Mouse (Mus musculus) CH12.LX (cell line): ENCODE measurements around the gene Hic1. TPM values are rescaled to one million over a fixed set of nuclear protein-coding genes. Genes with fewer than 3 reads are reported as not detected.
A peak's percentile ranks its signal among the peaks of the same experiment; 100 is the strongest.

Experiments used
- DNase-seq: peaks from one replicate; pipeline ENCODE4 v3.0.0-alpha.2; 2013; ENCODE audit errors: extremely low read depth
- H3K27ac ChIP-seq: 2 replicates; pipeline ENCODE4 v1.5.1; 2012; ENCODE audit warnings: low read depth, mild to moderate bottlenecking, control low read depth, moderate library complexity; ENCODE audit not compliant: insufficient read depth
- H3K27me3 ChIP-seq: replicated peaks from 2 replicates; pipeline ENCODE3; 2012; ENCODE audit warnings: inconsistent platforms
- H3K36me3 ChIP-seq, 2 experiments: replicated peaks in 1 of 2; 2 replicates each; pipeline versions ENCODE3 to v1.6.1; 2012; ENCODE audit warnings: inconsistent platforms in 1 of 2, low read length in 1 of 2, mild to moderate bottlenecking in 1 of 2, mixed read lengths in 1 of 2, moderate library complexity in 1 of 2; ENCODE audit not compliant: control insufficient read depth in 1 of 2, insufficient read depth in 1 of 2
- H3K4me1 ChIP-seq, 2 experiments: 2 replicates each; pipeline ENCODE4 v1.6.1; 2012; ENCODE audit warnings: inconsistent platforms in 1 of 2, moderate library complexity in 1 of 2; ENCODE audit not compliant: insufficient read depth in 2 of 2, control insufficient read depth in 1 of 2
- H3K4me2 ChIP-seq: 2 replicates; pipeline ENCODE4 v1.6.1; 2012; ENCODE audit warnings: low read depth, mild to moderate bottlenecking, control low read depth; ENCODE audit not compliant: poor library complexity, insufficient read depth, severe bottlenecking
- H3K4me3 ChIP-seq, 3 experiments: fragments of 150-350 bp in 1 of 3; sonication (generic) in 1 of 3; replicated peaks in 1 of 3; 2 replicates each; pipeline versions ENCODE3 to v1.5.1; 2011 to 2012; ENCODE audit warnings: low read depth in 2 of 3, low read length in 2 of 3, mild to moderate bottlenecking in 2 of 3, moderate library complexity in 2 of 3, control low read depth in 1 of 3, improper control_type of control experiment in 1 of 3, inconsistent platforms in 1 of 3, mixed read lengths in 1 of 3; ENCODE audit not compliant: poor library complexity in 1 of 3
- H3K79me2 ChIP-seq: replicated peaks from 2 replicates; pipeline ENCODE4 v1.6.1; 2012; ENCODE audit warnings: mild to moderate bottlenecking, moderate library complexity; ENCODE audit not compliant: control insufficient read depth, poor library complexity, insufficient read depth, severe bottlenecking; ENCODE audit errors: extremely low read depth
- H3K9ac ChIP-seq: 2 replicates; pipeline ENCODE4 v1.6.1; 2012; ENCODE audit warnings: low read depth, mild to moderate bottlenecking, control low read depth, moderate library complexity; ENCODE audit not compliant: insufficient read depth
- H3K9me3 ChIP-seq: replicated peaks from 2 replicates; pipeline ENCODE3; 2012; ENCODE audit warnings: low read length, inconsistent platforms, mixed read lengths
- CHD1 ChIP-seq: IDR thresholded peaks from 2 replicates; pipeline ENCODE4 v1.6.1; 2012; ENCODE audit warnings: low read depth, low read length, improper control_type of control experiment, inconsistent platforms
- CTCF ChIP-seq, 2 experiments: IDR thresholded peaks in 1 of 2; conservative IDR thresholded peaks in 1 of 2; 2 replicates each; pipeline ENCODE4 v1.5.1; 2011 to 2012; ENCODE audit warnings: low read depth in 2 of 2, low read length in 2 of 2, improper control_type of control experiment in 1 of 2, inconsistent platforms in 1 of 2, mild to moderate bottlenecking in 1 of 2, moderate library complexity in 1 of 2
- E2F4 ChIP-seq: IDR thresholded peaks from 2 replicates; pipeline ENCODE4 v1.6.1; 2011; ENCODE audit warnings: low read depth, low read length, improper control_type of control experiment; ENCODE audit not compliant: insufficient replicate concordance
- ELF1 ChIP-seq: IDR thresholded peaks from 2 replicates; pipeline ENCODE4 v1.6.1; 2014; ENCODE audit warnings: low read depth, mild to moderate bottlenecking, inconsistent platforms, low read length, improper control_type of control experiment
- EP300 ChIP-seq: IDR thresholded peaks from 2 replicates; pipeline ENCODE4 v1.6.1; 2011; ENCODE audit warnings: low read length, improper control_type of control experiment
- ETS1 ChIP-seq: conservative IDR thresholded peaks from 2 replicates; pipeline ENCODE4 v1.6.1; 2012; ENCODE audit warnings: low read depth, mild to moderate bottlenecking, inconsistent platforms, low read length, improper control_type of control experiment, moderate library complexity
- GABPA ChIP-seq: IDR thresholded peaks from 2 replicates; pipeline ENCODE4 v1.6.1; 2012; ENCODE audit warnings: low read depth, low read length, improper control_type of control experiment, inconsistent platforms; ENCODE audit not compliant: insufficient replicate concordance
- IRF4 ChIP-seq: IDR thresholded peaks from 2 replicates; pipeline ENCODE4 v1.6.1; 2014; ENCODE audit warnings: low read depth, mild to moderate bottlenecking, inconsistent platforms, low read length, improper control_type of control experiment
- JUN ChIP-seq: IDR thresholded peaks from 2 replicates; pipeline ENCODE4 v1.6.1; 2011; ENCODE audit warnings: low read depth, mild to moderate bottlenecking, low read length, improper control_type of control experiment, moderate library complexity; ENCODE audit not compliant: insufficient read depth
- JUND ChIP-seq: conservative IDR thresholded peaks from 2 replicates; pipeline ENCODE4 v1.6.1; 2011; ENCODE audit warnings: low read depth, low read length, improper control_type of control experiment
- KAT2A ChIP-seq: IDR thresholded peaks from 2 replicates; pipeline ENCODE4 v1.6.1; 2012; ENCODE audit warnings: low read length, improper control_type of control experiment, inconsistent platforms; ENCODE audit not compliant: insufficient replicate concordance
- MAFK ChIP-seq: IDR thresholded peaks from 2 replicates; pipeline ENCODE4 v1.6.1; 2011; ENCODE audit warnings: low read length, improper control_type of control experiment; ENCODE audit not compliant: insufficient replicate concordance
- MAZ ChIP-seq: IDR thresholded peaks from 2 replicates; pipeline ENCODE4 v1.6.1; 2012; ENCODE audit warnings: low read depth, mild to moderate bottlenecking, inconsistent platforms, low read length, improper control_type of control experiment, moderate library complexity
- MXI1 ChIP-seq: IDR thresholded peaks from 2 replicates; pipeline ENCODE4 v1.6.1; 2011; ENCODE audit warnings: mild to moderate bottlenecking, low read depth, low read length, improper control_type of control experiment
- MYC ChIP-seq: IDR thresholded peaks from 2 replicates; pipeline ENCODE4 v1.6.1; 2011; ENCODE audit warnings: low read depth, mild to moderate bottlenecking, improper control_type of control experiment, low read length
- NELFE ChIP-seq: IDR thresholded peaks from 2 replicates; pipeline ENCODE4 v1.6.1; 2011; ENCODE audit warnings: low read depth, low read length, improper control_type of control experiment
- PAX5 ChIP-seq: IDR thresholded peaks from 2 replicates; pipeline ENCODE4 v1.6.1; 2012; ENCODE audit warnings: low read length, inconsistent platforms, mixed read lengths
- POLR2AphosphoS2 ChIP-seq: IDR thresholded peaks from 2 replicates; pipeline ENCODE4 v1.6.1; 2011; ENCODE audit warnings: low read depth, low read length, improper control_type of control experiment
- RCOR1 ChIP-seq: conservative IDR thresholded peaks from 2 replicates; pipeline ENCODE4 v1.6.1; 2012; ENCODE audit warnings: low read depth, mild to moderate bottlenecking, inconsistent platforms, low read length, improper control_type of control experiment
- SIN3A ChIP-seq: IDR thresholded peaks from 2 replicates; pipeline ENCODE4 v1.6.1; 2012; ENCODE audit warnings: low read length, improper control_type of control experiment, inconsistent platforms
- SMC3 ChIP-seq: IDR thresholded peaks from 2 replicates; pipeline ENCODE4 v1.6.1; 2011; ENCODE audit warnings: low read depth, low read length, improper control_type of control experiment
- TBP ChIP-seq: conservative IDR thresholded peaks from 2 replicates; pipeline ENCODE4 v1.6.1; 2011; ENCODE audit warnings: low read depth, low read length, improper control_type of control experiment
- TCF12 ChIP-seq: IDR thresholded peaks from 2 replicates; pipeline ENCODE4 v1.6.1; 2014; ENCODE audit warnings: low read depth, mild to moderate bottlenecking, inconsistent platforms, low read length, improper control_type of control experiment
- USF1 ChIP-seq: IDR thresholded peaks from 2 replicates; pipeline ENCODE4 v1.6.1; 2014; ENCODE audit warnings: low read depth, mild to moderate bottlenecking, inconsistent platforms, low read length, improper control_type of control experiment
- ZC3H11A ChIP-seq: IDR thresholded peaks from 2 replicates; pipeline ENCODE4 v1.6.1; 2012; ENCODE audit warnings: low read depth, mild to moderate bottlenecking, inconsistent platforms, low read length, improper control_type of control experiment
- dilution Hi-C: fragments of 300-500 bp; cut with MboI; formaldehyde crosslinking; loops from 2 replicates; pipeline ENCODE4 v1.14.3; 2020; ENCODE audit warnings: low sequenced_read_pairs; ENCODE audit not compliant: extremely low pct_unique_long_range_greater_than_20kb, extremely low pct_ligation_motif_present
- in situ Hi-C: fragments of 300-500 bp; cut with MboI; formaldehyde crosslinking; loops from 3 replicates; pipeline ENCODE4 v1.14.3; 2019; ENCODE audit warnings: low sequenced_read_pairs, low pct_ligation_motif_present, low pct_unique_long_range_greater_than_20kb, mixed read lengths
- polyA plus RNA-seq: library from polyadenylated mRNA; unstranded; fragments of >175 nt; gene quantifications from 2 replicates; pipeline ENCODE4 v1.2.1, GENCODE M21; 2012; ENCODE audit warnings: low read depth; ENCODE audit not compliant: insufficient read length
- total RNA-seq, 2 experiments: library from RNA; depleted of rRNA; stranded (reverse); fragments of 300-350 nt in 1 of 2; fragments of >200 nt in 1 of 2; gene quantifications; 2 replicates each; pipeline ENCODE4 v1.2.3; 2012 to 2014

The Hic1 gene
- total and polyA plus RNA-seq, 3 experiments = 2.9 to 6.4 (median 5.7) TPM

- DNase-seq = no peak
- Histone ChIP-seq H3K36me3 (peaks cover 0 to 25% of the 10 kb centered on the region in 2 experiments), H3K9me3 (no peaks in the 10 kb centered on the region), H3K4me3 (no peak overlapping the region), H3K27me3 (no peaks in the 10 kb centered on the region), H3K9ac (no peak overlapping the region), H3K4me1 (peaks cover 10 to 15% of the 10 kb centered on the region in 2 experiments; a peak in 3 of 4 replicates), H3K4me2 (no peak overlapping the region), H3K79me2 (no peaks in the 10 kb centered on the region), H3K27ac (no peak overlapping the region)
- no peak for TF ChIP-seq MXI1
- no peak for TF ChIP-seq JUN
- no peak for TF ChIP-seq TCF12
- TF ChIP-seq SMC3 = no peak
- TF ChIP-seq IRF4 = no peak
- no peak for TF ChIP-seq KAT2A
- TF ChIP-seq POLR2AphosphoS2 = no peak
- TF ChIP-seq EP300 = no peak
- no peak for TF ChIP-seq RCOR1
- TF ChIP-seq ELF1 = no peak
- no peak for TF ChIP-seq PAX5
- no peak for TF ChIP-seq ZC3H11A
- no peak for TF ChIP-seq JUND
- TF ChIP-seq GABPA = no peak
- no peak for TF ChIP-seq USF1
- TF ChIP-seq CTCF (conservative IDR thresholded peaks at IDR 0.05 in 1 of 2, IDR thresholded peaks at IDR 0.05 in 1 of 2; ENCODE audit: low read depth in 2 of 2, low read length in 2 of 2) = no peak
- no peak for TF ChIP-seq MAZ
- dilution Hi-C loops (no loop called here), in situ Hi-C loops (no loop called here)
Observed at GRCm38 (mm10) chr11:75124406-75124805, 44.9 kb downstream of the Hic1 start.

- H3K27ac ChIP-seq = no peak overlapping the region
- no peak overlapping the region for H3K4me3 ChIP-seq
- H3K9ac ChIP-seq = no peak overlapping the region
- no peaks in the 10 kb centered on the region for H3K27me3 ChIP-seq
- DNase-seq = no peak
- no peak overlapping the region for H3K4me2 ChIP-seq
- no peaks in the 10 kb centered on the region for H3K79me2 ChIP-seq
- in situ Hi-C loops (no loop called here), dilution Hi-C loops (no loop called here)
- H3K4me1 ChIP-seq = peaks cover 7 to 11% of the 10 kb centered on the region in 2 experiments; a peak in 3 of 4 replicates
- H3K9me3 ChIP-seq = no peaks in the 10 kb centered on the region
- H3K36me3 ChIP-seq = peaks cover 0 to 32% of the 10 kb centered on the region in 2 experiments
- TF ChIP-seq CHD1 = no peak
- TF ChIP-seq E2F4 = no peak
- TF ChIP-seq MAFK = peak; percentile 66; the same call in 1 of the 2 replicates
- no peak for TF ChIP-seq TBP
- TF ChIP-seq SIN3A = 0 out of 2 replicates have a peak, but pooled peaks have one; percentile 42
- TF ChIP-seq PAX5 = no peak
- peak; percentile 58; the same call in 1 of the 2 replicates for TF ChIP-seq TCF12
- TF ChIP-seq MYC = no peak
- no peak for TF ChIP-seq NELFE
- 0 out of 2 replicates have a peak, but pooled peaks have one; percentile 38 for TF ChIP-seq RCOR1
- TF ChIP-seq ETS1 = peak; percentile 88
- peak; percentile 66 for TF ChIP-seq IRF4
- TF ChIP-seq EP300 = peak; percentile 63
Observed at GRCm38 (mm10) chr11:75121348-75121747, 48.0 kb downstream of the Hic1 start.
